Mouse (Mus musculus) ES-E14 (cell line): ENCODE measurements at regions not wholly inside any gene's neighbourhood (a gene's known extent, or its start where the extent isn't known, plus 50 kb on each side); places are given as distances from the start of the nearest gene placed in this dataset.

Experiments
- DNase-seq: peaks from one replicate; pipeline ENCODE4 v3.0.0-alpha.2; 2013; ENCODE audit warnings: low read depth, low spot score
- H3K27ac ChIP-seq: 2 replicates; pipeline ENCODE4 v1.5.1; 2012; ENCODE audit warnings: low read depth, mild to moderate bottlenecking, low read length, moderate library complexity, mixed read lengths; ENCODE audit not compliant: poor library complexity, insufficient read depth, severe bottlenecking
- H3K36me3 ChIP-seq: 2 replicates; pipeline ENCODE4 v1.6.1; 2012; ENCODE audit warnings: mild to moderate bottlenecking, low read length, moderate library complexity, mixed read lengths; ENCODE audit not compliant: control insufficient read depth, poor library complexity, insufficient read depth, severe bottlenecking
- H3K4me1 ChIP-seq, 2 experiments: fragments of 150-350 bp in 1 of 2; sonication (generic) in 1 of 2; 2 replicates each; pipeline ENCODE4 v1.6.1; 2012; ENCODE audit warnings: low read length in 2 of 2, mild to moderate bottlenecking in 1 of 2, mixed read lengths in 1 of 2; ENCODE audit not compliant: control insufficient read depth in 2 of 2, insufficient read depth in 2 of 2, poor library complexity in 1 of 2
- H3K4me3 ChIP-seq, 2 experiments: fragments of 150-350 bp in 1 of 2; sonication (generic) in 1 of 2; 2 replicates each; pipeline ENCODE4 v1.5.1; 2012; ENCODE audit warnings: low read length in 2 of 2, low read depth in 1 of 2, mild to moderate bottlenecking in 1 of 2, mixed read lengths in 1 of 2; ENCODE audit not compliant: insufficient read depth in 1 of 2, poor library complexity in 1 of 2, severe bottlenecking in 1 of 2
- H3K9ac ChIP-seq: 2 replicates; pipeline ENCODE4 v1.6.1; 2012; ENCODE audit warnings: low read depth, mild to moderate bottlenecking, low read length, mixed read lengths; ENCODE audit not compliant: poor library complexity, insufficient read depth, severe bottlenecking
- H3K9me3 ChIP-seq: fragments of 150-350 bp; sonication (generic); 2 replicates; pipeline ENCODE4 v1.6.1; 2012; ENCODE audit warnings: low read depth, mild to moderate bottlenecking, low read length; ENCODE audit not compliant: control insufficient read depth, insufficient read depth
- CHD2 ChIP-seq: IDR thresholded peaks from 2 replicates; pipeline ENCODE4 v1.6.1; 2014; ENCODE audit warnings: mild to moderate bottlenecking, low read depth, low read length, inconsistent platforms
- HCFC1 ChIP-seq: IDR thresholded peaks from 2 replicates; pipeline ENCODE4 v1.6.1; 2012; ENCODE audit warnings: low read length, inconsistent platforms, borderline replicate concordance; ENCODE audit not compliant: insufficient read depth
- MAFK ChIP-seq: IDR thresholded peaks from 2 replicates; pipeline ENCODE4 v1.6.1; 2014; ENCODE audit warnings: mild to moderate bottlenecking, low read depth, low read length, inconsistent platforms; ENCODE audit not compliant: insufficient read depth
- ZC3H11A ChIP-seq: IDR thresholded peaks from 2 replicates; pipeline ENCODE4 v1.6.1; 2012; ENCODE audit warnings: low read depth, mild to moderate bottlenecking, inconsistent platforms, low read length, borderline replicate concordance
- ZNF384 ChIP-seq: IDR thresholded peaks from 2 replicates; pipeline ENCODE4 v1.6.1; 2012; ENCODE audit warnings: low read depth, low read length, inconsistent platforms
- in situ Hi-C, 2 experiments: fragments of 600-800 bp; cut with MboI; formaldehyde crosslinking; loops; one replicate each; pipeline ENCODE4 v1.15.1; 2025; ENCODE audit warnings: low sequenced_read_pairs in 2 of 2, inconsistent platforms in 1 of 2; ENCODE audit not compliant: unreplicated experiment in 2 of 2

DNA sequence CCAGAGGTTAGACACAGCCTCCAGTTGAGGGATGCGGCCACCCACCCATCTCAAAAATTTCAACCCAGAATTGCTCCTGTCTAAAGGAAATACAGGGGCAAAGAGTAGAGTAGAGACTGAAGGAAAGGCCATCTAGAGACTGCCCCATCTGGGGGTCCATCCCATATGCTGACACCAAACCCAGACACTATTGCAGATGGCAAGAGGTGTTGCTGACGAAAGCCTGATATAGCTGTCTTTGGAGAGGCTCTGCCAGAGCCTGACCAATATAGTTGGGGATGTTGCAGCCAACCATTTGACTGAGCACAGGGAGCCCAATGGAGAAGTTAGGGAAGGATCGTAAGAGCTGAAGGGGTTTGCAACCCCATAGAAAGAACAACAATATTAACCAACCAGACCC is 141.6 kb upstream of the Reg3b start:
- no peaks in the 10 kb centered on the region for H3K36me3 ChIP-seq
- no peak overlapping the region for H3K27ac ChIP-seq
- no peak for DNase-seq
- no peaks in the 10 kb centered on the region for H3K9me3 ChIP-seq
- H3K4me1 ChIP-seq: no peaks in the 10 kb centered on the region
- no peak overlapping the region for H3K9ac ChIP-seq
- TF ChIP-seq CHD2: no peak
- no peak for TF ChIP-seq HCFC1
- no peak for TF ChIP-seq MAFK
- no peak for TF ChIP-seq ZC3H11A
- no peak for TF ChIP-seq ZNF384
- no peak overlapping the region for H3K4me3 ChIP-seq
- in situ Hi-C loops: no loop called here

DNA sequence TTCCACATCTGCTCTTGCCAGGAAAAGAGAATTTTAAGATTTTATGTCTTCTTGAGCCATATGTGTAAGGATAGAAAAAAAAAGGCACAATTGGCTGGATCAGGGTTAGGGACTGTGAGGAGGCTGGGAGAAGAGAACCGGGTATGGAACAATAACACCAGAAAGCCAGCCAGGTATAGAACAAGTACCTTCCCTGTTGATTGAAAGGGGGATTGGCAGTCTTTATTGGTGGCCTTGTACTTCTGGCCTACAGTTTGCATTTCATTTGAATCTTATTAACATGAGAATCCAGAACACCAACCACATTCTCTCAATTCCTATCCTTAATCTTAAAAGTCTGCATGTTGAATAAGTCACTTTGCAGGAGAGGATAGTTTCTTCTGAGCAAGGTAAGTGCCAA is 126.1 kb upstream of the Reg3b start:
- Histone ChIP-seq H3K9ac (no peak overlapping the region), H3K4me3 (no peak overlapping the region), H3K9me3 (no peaks in the 10 kb centered on the region), H3K4me1 (peaks cover 0 to 2% of the 10 kb centered on the region in 2 experiments; a peak in 1 of 4 replicates), H3K36me3 (no peaks in the 10 kb centered on the region), H3K27ac (no peak overlapping the region)
- DNase-seq: no peak
- in situ Hi-C loops: no loop called here
- TF ChIP-seq MAFK: no peak
- no peak for TF ChIP-seq HCFC1
- TF ChIP-seq ZC3H11A: no peak

DNA sequence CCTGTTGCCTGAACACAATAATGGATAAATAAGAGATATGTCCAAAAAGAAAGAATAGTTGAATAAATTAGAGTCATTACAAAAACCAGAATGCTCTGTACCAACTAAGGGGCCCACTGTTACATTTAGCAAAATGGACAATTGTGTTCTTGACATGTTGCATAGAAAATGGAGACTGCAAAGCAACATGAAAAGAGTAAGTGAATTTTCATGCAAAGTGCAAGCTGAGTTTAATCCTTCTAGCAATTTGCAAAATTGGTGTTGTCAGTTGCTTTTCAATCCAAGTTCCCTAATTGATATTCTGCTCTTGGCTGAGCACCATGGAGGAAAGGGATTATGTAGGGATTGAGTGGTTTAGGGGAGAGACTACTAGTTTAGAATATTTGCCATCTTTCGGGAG is 125.4 kb upstream of the Reg3b start:
- Histone ChIP-seq H3K4me1 (peaks cover 0 to 2% of the 10 kb centered on the region in 2 experiments; a peak in 1 of 4 replicates), H3K9me3 (no peaks in the 10 kb centered on the region), H3K36me3 (no peaks in the 10 kb centered on the region), H3K9ac (no peak overlapping the region), H3K4me3 (no peak overlapping the region), H3K27ac (no peak overlapping the region)
- in situ Hi-C loops: no loop called here
- TF ChIP-seq ZNF384: no peak
- no peak for TF ChIP-seq ZC3H11A
- TF ChIP-seq HCFC1: no peak
- TF ChIP-seq CHD2: no peak
- no peak for TF ChIP-seq MAFK
- DNase-seq: no peak

DNA sequence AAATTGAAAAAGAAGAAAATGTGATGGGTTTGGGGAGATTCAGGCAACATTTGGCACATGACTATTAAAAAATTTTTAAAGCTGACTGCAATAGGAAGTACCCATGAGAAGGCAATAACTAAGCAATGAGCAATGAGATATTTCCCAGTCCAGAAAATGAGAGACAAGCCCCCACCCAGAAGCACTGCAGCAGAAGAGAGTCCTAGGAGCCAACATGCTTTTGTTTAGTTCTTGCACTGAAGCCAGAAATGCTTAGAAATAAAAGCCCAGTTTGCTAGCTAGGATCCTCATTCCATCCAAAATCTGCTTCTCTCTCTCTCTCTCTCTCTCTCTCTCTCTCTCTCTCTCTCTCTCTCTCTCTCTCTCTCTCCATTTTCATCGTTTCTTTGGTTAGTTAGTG is 120.4 kb upstream of the Reg3b start:
- DNase-seq: no peak
- H3K36me3 ChIP-seq: no peaks in the 10 kb centered on the region
- no peak overlapping the region for H3K9ac ChIP-seq
- in situ Hi-C loops: loop anchor here in 1 of 2 experiments (25.0 kb wide), 1 partner anchor 613 kb away; no protein-coding TSS in a partner anchor
- no peak for TF ChIP-seq MAFK
- TF ChIP-seq ZC3H11A: no peak
- no peak overlapping the region for H3K27ac ChIP-seq
- no peak overlapping the region for H3K4me3 ChIP-seq
- H3K4me1 ChIP-seq: peaks cover 0 to 2% of the 10 kb centered on the region in 2 experiments; a peak in 1 of 4 replicates
- no peaks in the 10 kb centered on the region for H3K9me3 ChIP-seq

DNA sequence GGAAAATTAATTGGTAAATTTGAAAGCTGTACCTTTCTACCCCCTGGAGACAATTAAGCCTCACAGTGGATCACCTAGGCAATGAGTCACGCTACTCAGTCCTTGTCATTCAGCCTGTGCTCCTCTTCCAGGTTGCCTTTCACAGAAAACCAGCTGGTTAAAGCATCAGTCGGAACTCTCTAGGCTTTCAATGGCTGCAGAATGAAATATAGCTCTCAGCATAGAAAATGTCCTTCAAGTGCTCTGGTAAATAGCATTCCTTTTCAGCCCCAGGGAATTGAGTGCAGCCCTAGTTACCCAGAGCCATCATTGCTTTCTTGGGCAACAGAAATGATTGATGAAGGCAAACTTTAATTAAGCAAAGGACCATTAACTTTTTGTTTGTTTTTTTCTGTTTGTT is 119.9 kb upstream of the Reg3b start:
- Histone ChIP-seq H3K27ac (no peak overlapping the region), H3K36me3 (no peaks in the 10 kb centered on the region), H3K4me3 (no peak overlapping the region), H3K4me1 (peaks cover 0 to 2% of the 10 kb centered on the region in 2 experiments; a peak in 1 of 4 replicates), H3K9ac (no peak overlapping the region), H3K9me3 (no peaks in the 10 kb centered on the region)
- in situ Hi-C loops: loop anchor here in 1 of 2 experiments (25.0 kb wide), 1 partner anchor 613 kb away; no protein-coding TSS in a partner anchor
- TF ChIP-seq ZC3H11A (no peak), ZNF384 (no peak), MAFK (no peak), HCFC1 (no peak), CHD2 (no peak)
- DNase-seq: no peak
